Mouse (Mus musculus) liver, embryonic 16.5 days (tissue): ENCODE results near the gene Nat8f5. TPM values are rescaled to one million over a fixed set of nuclear protein-coding genes. Genes with fewer than 3 reads are reported as not detected.
"Not testable (repeated sequence)": the region's sequence is repeated elsewhere in the genome, so short reads cannot be mapped to it uniquely, and the experiment has no call there.

Experiments
- ATAC-seq: fragments of 200-750 bp; cut with Nextera tagmentation; 2 replicates; pipeline ENCODE4 v1.8.0; 2017; ENCODE audit warnings: low read depth, mild to moderate bottlenecking, moderate number of reproducible peaks, moderate library complexity
- H3K27ac ChIP-seq: fragments of 300-500 bp; sonication (generic); 2 replicates; pipeline ENCODE4 v1.5.1; 2014; ENCODE audit warnings: mild to moderate bottlenecking, low read length
- H3K27me3 ChIP-seq: fragments of 300-500 bp; sonication (generic); 2 replicates; pipeline ENCODE4 v1.6.1; 2014; ENCODE audit warnings: low read depth, low read length, mixed read lengths; ENCODE audit not compliant: control insufficient read depth, insufficient read depth
- H3K36me3 ChIP-seq: fragments of 300-500 bp; sonication (generic); 2 replicates; pipeline ENCODE4 v1.6.1; 2014; ENCODE audit warnings: mild to moderate bottlenecking; ENCODE audit not compliant: control insufficient read depth, insufficient read depth
- H3K4me1 ChIP-seq: fragments of 300-500 bp; sonication (generic); 2 replicates; pipeline ENCODE4 v1.6.1; 2014; ENCODE audit warnings: low read depth, low read length, mixed read lengths; ENCODE audit not compliant: control insufficient read depth
- H3K4me2 ChIP-seq: fragments of 300-500 bp; sonication (generic); 2 replicates; pipeline ENCODE4 v1.6.1; 2014; ENCODE audit warnings: low read depth, low read length, mixed read lengths
- H3K4me3 ChIP-seq: fragments of 300-500 bp; sonication (generic); 2 replicates; pipeline ENCODE4 v1.5.1; 2014; ENCODE audit warnings: low read depth, mild to moderate bottlenecking, low read length
- H3K9ac ChIP-seq: fragments of 300-500 bp; sonication (generic); 2 replicates; pipeline ENCODE4 v1.6.1; 2014; ENCODE audit warnings: low read depth, low read length
- H3K9me3 ChIP-seq: fragments of 300-500 bp; sonication (generic); replicated peaks from 2 replicates; pipeline ENCODE4 v1.6.1; 2016; ENCODE audit warnings: low read length; ENCODE audit not compliant: control insufficient read depth
- WGBS: fragments of 180-500 bp; shearing (Covaris S2); extraction: QIAGEN DNeasy Blood & Tissue Kit; methylation state at CpG from one replicate; pipeline ENCODE4 v1.1.7; 2014; ENCODE audit not compliant: insufficient replicate concordance; 5-methylcytosine and 5-hydroxymethylcytosine counted together
- polyA plus RNA-seq: library from polyadenylated mRNA; unstranded; fragments of >200 nt; fragmentation: Nextera tagmentation; extraction: Ambion mirVana; gene quantifications from 2 replicates; pipeline ENCODE4 v1.2.1, GENCODE M21; 2015

The Nat8f5 gene
- polyA plus RNA-seq, 1 experiment from 2014 or later, result not detected

GRCm38 (mm10) chr6:85861247-85861646, 40.5 kb upstream of the Nat8f5 start:
- Histone ChIP-seq H3K9me3 (no peaks in the 10 kb centered on the region), H3K27me3 (no peaks in the 10 kb centered on the region), H3K27ac (no peak overlapping the region), H3K4me3 (no peak overlapping the region), H3K4me1 (no peaks in the 10 kb centered on the region), H3K36me3 (no peaks in the 10 kb centered on the region), H3K4me2 (no peak overlapping the region), H3K9ac (no peak overlapping the region)
- no peak for ATAC-seq
- WGBS, result 53% methylated on average over 3 of the region's 3 CpGs

DNA sequence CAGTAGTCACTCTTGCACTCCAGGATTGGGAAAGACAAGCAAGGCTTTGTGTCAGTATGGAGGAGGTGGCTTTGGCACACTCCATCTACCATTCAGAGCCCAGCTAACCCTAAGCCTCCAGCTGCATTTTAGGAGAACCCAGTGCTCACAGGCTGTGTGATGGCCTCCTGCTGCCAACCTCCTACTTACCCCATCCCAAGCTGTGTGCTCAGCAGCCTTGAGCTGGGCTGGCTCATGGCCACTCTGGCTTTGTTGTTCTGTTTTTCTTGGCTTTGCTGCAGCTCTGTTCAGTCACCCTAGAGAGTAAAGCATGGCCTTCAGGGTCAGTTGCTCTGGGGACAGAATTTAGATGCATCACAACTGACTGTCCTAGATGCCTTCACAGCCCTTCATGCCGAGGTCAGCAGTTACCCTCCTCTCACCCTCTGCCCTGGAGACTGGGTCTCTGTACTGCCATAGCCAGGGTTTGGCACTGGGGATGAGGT, 35.5 kb upstream of the Nat8f5 start:
- no peaks in the 10 kb centered on the region for H3K9me3 ChIP-seq
- no peak overlapping the region for H3K4me3 ChIP-seq
- peak; percentile 47; the same call in 1 of the 2 replicates for ATAC-seq
- H3K36me3 ChIP-seq, result no peaks in the 10 kb centered on the region
- no peaks in the 10 kb centered on the region for H3K27me3 ChIP-seq
- H3K27ac ChIP-seq, result no peak overlapping the region
- H3K4me2 ChIP-seq, result no peak overlapping the region
- 52% methylated on average over 1 of the region's 1 CpGs for WGBS
- H3K9ac ChIP-seq, result no peak overlapping the region
- H3K4me1 ChIP-seq, result no peaks in the 10 kb centered on the region

- no peak overlapping the region for H3K4me3 ChIP-seq
- no peaks in the 10 kb centered on the region for H3K9me3 ChIP-seq
- no peak overlapping the region for H3K9ac ChIP-seq
- no peak for ATAC-seq
- no peak overlapping the region for H3K4me2 ChIP-seq
- H3K27me3 ChIP-seq, result no peaks in the 10 kb centered on the region
- 57% methylated on average over 3 of the region's 3 CpGs for WGBS
- no peaks in the 10 kb centered on the region for H3K4me1 ChIP-seq
- H3K27ac ChIP-seq, result no peak overlapping the region
- no peaks in the 10 kb centered on the region for H3K36me3 ChIP-seq
Observed at GRCm38 (mm10) chr6:85853481-85853880, 32.7 kb upstream of the Nat8f5 start.

- Histone ChIP-seq H3K9ac (no peak overlapping the region), H3K27me3 (no peaks in the 10 kb centered on the region), H3K36me3 (no peaks in the 10 kb centered on the region), H3K4me2 (no peak overlapping the region), H3K9me3 (no peaks in the 10 kb centered on the region), H3K4me3 (no peak overlapping the region), H3K4me1 (no peaks in the 10 kb centered on the region), H3K27ac (no peak overlapping the region)
- WGBS, result 43% methylated on average over 7 of the region's 7 CpGs
- ATAC-seq, result no peak
Observed at GRCm38 (mm10) chr6:85851062-85851773, 30.4 kb upstream of the Nat8f5 start.

GRCm38 (mm10) chr6:85849240-85849639, 28.5 kb upstream of the Nat8f5 start:
- no peak overlapping the region for H3K9ac ChIP-seq
- no peak overlapping the region for H3K4me2 ChIP-seq
- no peak overlapping the region for H3K27ac ChIP-seq
- WGBS, result 25% methylated on average over 2 of the region's 2 CpGs
- no peak overlapping the region for H3K4me3 ChIP-seq
- H3K4me1 ChIP-seq, result no peaks in the 10 kb centered on the region
- H3K9me3 ChIP-seq, result no peaks in the 10 kb centered on the region
- no peaks in the 10 kb centered on the region for H3K27me3 ChIP-seq
- no peaks in the 10 kb centered on the region for H3K36me3 ChIP-seq
- ATAC-seq, result no peak; the same call in 1 of the 2 replicates

GRCm38 (mm10) chr6:85848140-85848539, 27.4 kb upstream of the Nat8f5 start:
- Histone ChIP-seq H3K4me3 (no peak overlapping the region), H3K27ac (no peak overlapping the region), H3K4me1 (no peaks in the 10 kb centered on the region), H3K36me3 (no peaks in the 10 kb centered on the region), H3K4me2 (no peak overlapping the region), H3K27me3 (no peaks in the 10 kb centered on the region), H3K9ac (no peak overlapping the region), H3K9me3 (no peaks in the 10 kb centered on the region)
- WGBS, result 66% methylated on average over 4 of the region's 4 CpGs
- ATAC-seq, result no peak

- no peaks in the 10 kb centered on the region for H3K9me3 ChIP-seq
- 17% methylated on average over 1 of the region's 1 CpGs for whole genome bisulfite sequencing
Observed at GRCm38 (mm10) chr6:85846921-85847320, 26.1 kb upstream of the Nat8f5 start.

DNA sequence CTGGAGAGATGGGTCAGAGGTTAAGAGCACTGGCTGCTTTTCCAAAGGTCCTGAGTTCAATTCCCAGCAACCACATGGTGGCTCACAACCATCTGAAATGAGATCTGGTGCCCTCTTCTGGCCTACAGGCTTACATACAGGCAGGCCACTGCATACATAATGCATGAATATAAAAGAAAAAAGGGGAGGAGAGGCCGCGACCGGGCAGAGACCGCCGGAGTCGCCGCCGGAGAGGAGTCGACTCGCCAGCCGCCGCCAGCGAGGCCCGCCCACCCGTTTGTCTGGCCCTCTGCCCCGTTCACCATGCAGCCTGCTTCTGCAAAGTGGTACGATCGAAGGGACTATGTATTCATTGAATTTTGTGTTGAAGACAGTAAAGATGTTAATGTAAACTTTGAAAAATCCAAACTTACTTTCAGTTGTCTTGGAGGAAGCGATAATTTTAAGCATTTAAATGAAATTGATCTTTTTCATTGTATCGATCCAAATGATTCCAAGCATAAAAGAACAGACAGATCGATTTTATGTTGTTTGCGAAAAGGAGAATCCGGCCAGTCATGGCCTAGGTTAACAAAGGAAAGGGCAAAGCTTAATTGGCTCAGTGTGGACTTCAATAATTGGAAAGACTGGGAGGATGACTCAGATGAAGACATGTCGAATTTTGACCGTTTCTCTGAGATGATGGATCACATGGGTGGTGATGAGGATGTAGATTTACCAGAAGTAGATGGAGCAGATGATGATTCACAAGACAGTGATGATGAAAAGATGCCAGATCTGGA, 23.1 kb upstream of the Nat8f5 start:
- not testable (repeated sequence) for ATAC-seq, H3K27me3 ChIP-seq
- 74% methylated on average over 25 of the region's 25 CpGs for WGBS

More at GRCm38 (mm10) chr6:85846921-85847320, 26.1 kb upstream of the Nat8f5 start:
- no peak overlapping the region for H3K4me2 ChIP-seq
- no peak overlapping the region for H3K9ac ChIP-seq
- ATAC-seq, result no peak
- H3K4me1 ChIP-seq, result no peaks in the 10 kb centered on the region
- H3K4me3 ChIP-seq, result no peak overlapping the region
- no peaks in the 10 kb centered on the region for H3K27me3 ChIP-seq
- no peak overlapping the region for H3K27ac ChIP-seq
- no peaks in the 10 kb centered on the region for H3K36me3 ChIP-seq

GRCm38 (mm10) chr6:85839982-85840381, 19.2 kb upstream of the Nat8f5 start:
- H3K27me3 ChIP-seq, result no peaks in the 10 kb centered on the region
- ATAC-seq, result no peak
- no peak overlapping the region for H3K4me2 ChIP-seq
- H3K4me3 ChIP-seq, result no peak overlapping the region
- WGBS, result 35% methylated on average over 4 of the region's 4 CpGs
- no peaks in the 10 kb centered on the region for H3K9me3 ChIP-seq
- H3K27ac ChIP-seq, result no peak overlapping the region
- H3K4me1 ChIP-seq, result no peaks in the 10 kb centered on the region
- H3K9ac ChIP-seq, result no peak overlapping the region
- no peaks in the 10 kb centered on the region for H3K36me3 ChIP-seq

More for the DNA sequence above, 23.1 kb upstream of the Nat8f5 start:
- not testable (repeated sequence) for H3K9me3 ChIP-seq, H3K4me3 ChIP-seq, H3K36me3 ChIP-seq, H3K9ac ChIP-seq, H3K4me1 ChIP-seq, H3K4me2 ChIP-seq, H3K27ac ChIP-seq
